Comparison of ENCODE assay signal across 8 mouse cellular contexts in genomic region chr2:84886234-84886731, GRCm38 (mm10). TPM values are rescaled to one million over a fixed set of nuclear protein-coding genes. Genes with fewer than 3 reads are reported as not detected.
DNase-seq lines count a peak whose midpoint lies in the region; ATAC-seq and TF ChIP-seq lines count a peak whose summit lies in the region.

Gene Rtn4rl2, minus strand, starts transcription at chr2:84886710.

- H3K27ac ChIP-seq in testis, adult 2 months (ENCODE audit: control insufficient read depth, insufficient read depth, low read depth, low read length): no peak within 1 kb of the TSS
- peak within 1 kb of the TSS; percentile 60; the same call in 1 of the 2 replicates for H3K27ac ChIP-seq in midbrain, embryonic 14.5 days (replicated peaks; ENCODE audit: low read depth, low read length)

- H3K4me3 ChIP-seq in testis, adult 2 months (ENCODE audit: control insufficient read depth, low read depth, low read length): peak within 1 kb of the TSS; percentile 43
- H3K4me3 ChIP-seq in midbrain, embryonic 14.5 days (replicated peaks; ENCODE audit: low read depth, low read length): peak within 1 kb of the TSS; percentile 60

- no peaks in the 10 kb centered on the region for H3K27me3 ChIP-seq in testis, adult 2 months (ENCODE audit: control insufficient read depth, insufficient read depth, low read length)
- peaks cover 58% of the 10 kb centered on the region for H3K27me3 ChIP-seq in midbrain, embryonic 14.5 days (ENCODE audit: control insufficient read depth, insufficient read depth, low read length)

- ATAC-seq in midbrain, embryonic 14.5 days (ENCODE audit: low FRiP score, low TSS enrichment): peak; percentile 18

- no peak for DNase-seq in frontal cortex, adult 2 months (ENCODE audit: extremely low spot score in 1 of 2, low spot score in 1 of 2)
- no peak for DNase-seq in frontal cortex, postnatal 25 days (ENCODE audit: low spot score in 2 of 2)
- no peak for DNase-seq in testis, postnatal 14 days (ENCODE audit: low spot score)
- no peak for DNase-seq in layer of hippocampus, adult 8-10 months (ENCODE audit: low spot score in 2 of 2)
- peak; percentile 56 for DNase-seq in midbrain, embryonic 14.5 days
- DNase-seq in thymus, postnatal 10 days (ENCODE audit: low spot score in 2 of 2): no peak
- no peak for DNase-seq in cerebellum, postnatal 4 days (ENCODE audit: low spot score in 2 of 2)

- no peaks in the 10 kb centered on the region for H3K36me3 ChIP-seq in testis, adult 2 months (ENCODE audit: control insufficient read depth, insufficient read depth, low read length)
- no peaks in the 10 kb centered on the region for H3K36me3 ChIP-seq in midbrain, embryonic 14.5 days (ENCODE audit: control insufficient read depth, insufficient read depth, low read length)

- TF ChIP-seq CTCF in testis, adult 2 months (IDR thresholded peaks at IDR 0.05; ENCODE audit: control insufficient read depth, insufficient read depth, insufficient replicate concordance, low read depth, low read length): no peak

- no peaks in the 10 kb centered on the region for H3K9me3 ChIP-seq in midbrain, embryonic 14.5 days (ENCODE audit: control insufficient read depth, low read length)

- WGBS in midbrain, embryonic 14.5 days: under 1% methylated on average over 34 of the region's 35 CpGs

- H3K4me1 ChIP-seq in testis, adult 2 months (ENCODE audit: control insufficient read depth, insufficient read depth, low read length): peaks cover 23% of the 10 kb centered on the region
- peaks cover 26% of the 10 kb centered on the region for H3K4me1 ChIP-seq in midbrain, embryonic 14.5 days (ENCODE audit: control insufficient read depth, insufficient read depth, low read length)

- TF ChIP-seq POLR2A in testis, adult 2 months (IDR thresholded peaks at IDR 0.05; ENCODE audit: control insufficient read depth, low read depth, low read length): no peak

- H3K9ac ChIP-seq in midbrain, embryonic 14.5 days (replicated peaks; ENCODE audit: low read length): peak within 1 kb of the TSS; percentile 52

- H3K4me2 ChIP-seq in midbrain, embryonic 14.5 days (ENCODE audit: low read length): peak within 1 kb of the TSS; percentile 96

RNA-seq across cellular contexts. Expression of gene Rtn4rl2, which starts in this region (rescaled TPM):
- polyA plus RNA-seq in frontal cortex, adult 2 months (2012; rRNA removed): 65.5 and 75.2 TPM in 2 replicates
- polyA plus RNA-seq in testis, adult 2 months (2012; rRNA removed): 2.4 and 2.7 TPM in 2 replicates
- 10 to 100 TPM; 63.8 to 85.9 (median 79.0) TPM for total RNA-seq in layer of hippocampus, adult 8-10 months (2022)
- 4.5 and 5.6 TPM in 2 replicates for polyA plus RNA-seq in midbrain, embryonic 14.5 days (2014; fragmentation: Nextera tagmentation; extraction: Ambion mirVana)

Comparison
In these comparisons a context has a peak if more than half of its experiments do, and no peak if none do; other contexts are left out.
1. RNA of gene Rtn4rl2 (polyA plus RNA-seq): 65.5 to 75.2 TPM in frontal cortex, adult 2 months; 4.5 to 5.6 TPM in midbrain, embryonic 14.5 days and 2.4 to 2.7 TPM in testis, adult 2 months; every median in the first group is over 10 times any median in the second.